Mouse (Mus musculus): ENCODE data around the gene Ralgds. TPM values are rescaled to one million over a fixed set of nuclear protein-coding genes. Genes with fewer than 3 reads are reported as not detected.

Ralgds gene
- total RNA-seq, 2 experiments from 2014 or later = 33.1 to 43.9 TPM

Other genes starting within 250 kb of the Ralgds start
- 1 to 10 TPM; 3.0 to 4.7 TPM for gene Ppp1r26, start 66.3 kb upstream of the Ralgds start, total RNA-seq (2021)
- gene 1700007K13Rik, start 46.8 kb upstream of the Ralgds start, total RNA-seq (2021) = under 1 TPM in 1 of 2 experiments, not detected in 1; 0.34 TPM
- gene Mrps2, start 45.1 kb upstream of the Ralgds start, total RNA-seq (2021) = 10 to 100 TPM; 28.3 to 31.5 TPM
- 1 to 10 TPM; 1.9 to 3.5 TPM for gene Gbgt1, start 16.2 kb upstream of the Ralgds start, total RNA-seq (2021)
- 1 to 10 TPM in 1 of 2 experiments, not detected in 1; 2.0 TPM for gene Gm10134, start 7.0 kb upstream of the Ralgds start, total RNA-seq (2021)
- not detected for gene Cel, start 50.3 kb downstream of the Ralgds start, total RNA-seq (2021)
- gene Gtf3c5, start 70.6 kb downstream of the Ralgds start, total RNA-seq (2021) = 10 to 100 TPM in 1 of 2 experiments, 1 to 10 TPM in 1; 9.1 to 10.2 TPM
- under 1 TPM in 1 of 2 experiments, not detected in 1; 0.79 TPM for gene Gfi1b, start 108.9 kb downstream of the Ralgds start, total RNA-seq (2021)
- 10 to 100 TPM; 15.6 to 19.2 TPM for gene Tsc1, start 128.1 kb downstream of the Ralgds start, total RNA-seq (2021)
- gene Spaca9, start 186.6 kb downstream of the Ralgds start, total RNA-seq (2021) = not detected
- gene Ak8, start 187.0 kb downstream of the Ralgds start, total RNA-seq (2021) = not detected